Mouse (Mus musculus): ENCODE data around the gene Msantd4. TPM values are rescaled to one million over a fixed set of nuclear protein-coding genes. Genes with fewer than 3 reads are reported as not detected.

Msantd4 gene
- 99.5 TPM for polyA plus RNA-seq (2014; fragmentation: Illumina TruSeq; extraction: RNeasy Lipid Tissue Mini Kit (QIAGEN cat#74804); ENCODE audit: low read depth, low replicate concordance)

GRCm38 (mm10) chr9:4375828-4376639 lies at the start of gene Msantd4:
Gene Msantd4, plus strand, starts transcription at chr9:4376562.

Other genes starting within 250 kb of the Msantd4 start
- gene Aasdhppt, start 67.1 kb upstream of the Msantd4 start, polyA plus RNA-seq (2014; fragmentation: Illumina TruSeq; extraction: RNeasy Lipid Tissue Mini Kit (QIAGEN cat#74804); ENCODE audit: low read depth, low replicate concordance) = 54.4 TPM
- gene Kbtbd3, start 66.7 kb upstream of the Msantd4 start, polyA plus RNA-seq (2014; fragmentation: Illumina TruSeq; extraction: RNeasy Lipid Tissue Mini Kit (QIAGEN cat#74804); ENCODE audit: low read depth, low replicate concordance) = 17.3 TPM

All from sigmoid colon, adult 10 weeks (tissue).